Mouse (Mus musculus) layer of hippocampus, postnatal 14 days (tissue): ENCODE measurements around the gene Gm8334. TPM values are rescaled to one million over a fixed set of nuclear protein-coding genes. Genes with fewer than 3 reads are reported as not detected.
"Not testable (repeated sequence)": the region's sequence is repeated elsewhere in the genome, so short reads cannot be mapped to it uniquely, and the experiment has no call there.

Experiments
- DNase-seq, 2 experiments: peaks; one replicate each; pipeline ENCODE4 v3.0.0; 2021 to 2022; ENCODE audit warnings: low spot score in 2 of 2, mixed read lengths in 1 of 2
- long read RNA-seq, 2 experiments: library from polyadenylated mRNA; stranded (forward); transcript quantifications; one replicate each; pipeline ENCODE4 v2.0.0; 2021
- total RNA-seq, 2 experiments: library from RNA; stranded (reverse); gene quantifications; 2 replicates each; pipeline ENCODE4 v1.2.3; 2021

Gm8334 gene
- not detected for total RNA-seq
- long read RNA-seq, experiment 1 = 0 reads
- long read RNA-seq, experiment 2 = 0 reads

DNA sequence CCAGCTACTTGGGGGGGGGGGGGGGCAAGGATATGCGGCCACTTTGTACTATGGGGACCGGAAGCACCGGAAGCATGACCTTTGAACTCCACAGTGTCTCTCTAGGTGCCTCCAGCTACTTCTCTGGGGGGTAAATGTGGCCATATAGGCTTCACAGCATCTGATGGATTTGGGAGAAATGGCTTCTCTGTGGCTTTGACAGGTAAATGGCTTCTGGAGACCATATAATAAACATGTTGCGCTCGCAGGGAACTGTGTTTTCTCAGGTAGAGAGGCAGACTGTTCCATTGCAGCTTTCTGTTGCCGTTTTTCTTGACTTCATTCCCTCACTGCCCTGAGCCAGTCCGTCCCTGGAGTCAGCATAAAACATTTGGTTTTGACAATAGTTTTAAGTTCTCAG, at the start of gene Gm8334:
Gene Gm8334, minus strand, starts transcription at position 101 of the 400 bp plus-strand sequence.
- not testable (repeated sequence) for DNase-seq

DNA sequence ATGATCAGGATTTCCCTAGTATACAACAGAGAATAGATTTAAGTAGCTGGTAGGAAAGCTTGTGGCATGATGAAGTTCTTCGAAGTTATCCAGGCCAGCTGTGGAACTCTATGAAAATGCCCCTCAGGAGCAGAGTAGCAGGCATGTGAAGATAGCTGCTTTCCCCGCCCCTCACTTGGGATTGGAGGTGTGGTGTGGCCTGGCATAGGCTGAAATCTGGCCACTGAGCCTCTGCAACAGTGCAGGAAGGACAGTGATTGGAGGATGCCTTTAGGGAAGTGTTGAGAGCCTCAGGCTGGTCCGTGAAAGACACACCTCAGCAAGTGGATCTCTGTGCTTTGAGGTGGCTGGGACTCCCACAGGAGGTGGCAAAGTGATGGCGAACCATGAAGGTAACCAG, 48.3 kb upstream of the Gm8334 start, which contains the start of gene Gm15127:
Gene Gm15127, plus strand, starts transcription at position 301 of the 400 bp plus-strand sequence.
- not testable (repeated sequence) for DNase-seq

Other genes with a start within 250 kb of the Gm8334 start
- not detected for gene Gm15114, start 126.2 kb downstream of the Gm8334 start, total RNA-seq
- not detected for gene Gm15127, start 48.4 kb upstream of the Gm8334 start, total RNA-seq
- gene Luzp4, start 242.5 kb upstream of the Gm8334 start, total RNA-seq = not detected